Mouse (Mus musculus) embryonic facial prominence, embryonic 14.5 days (tissue): ENCODE results near the gene Cers2. TPM values are rescaled to one million over a fixed set of nuclear protein-coding genes. Genes with fewer than 3 reads are reported as not detected.

Source experiments
- ATAC-seq: fragments of 200-750 bp; cut with Nextera tagmentation; 2 replicates; pipeline ENCODE4 v1.8.0; 2017; ENCODE audit warnings: low read depth, moderate number of reproducible peaks, moderate TSS enrichment
- DNase-seq: peaks from one replicate; pipeline ENCODE4 v3.0.0-alpha.2; 2015; ENCODE audit warnings: low spot score
- H3K27ac ChIP-seq: fragments of 300-500 bp; sonication (generic); replicated peaks from 2 replicates; pipeline ENCODE4 v1.5.1; 2014; ENCODE audit warnings: low read depth, mild to moderate bottlenecking, low read length, moderate library complexity
- H3K27me3 ChIP-seq: fragments of 300-500 bp; sonication (generic); replicated peaks from 2 replicates; pipeline ENCODE4 v1.6.1; 2014; ENCODE audit warnings: low read length; ENCODE audit not compliant: control insufficient read depth, insufficient read depth
- H3K36me3 ChIP-seq: fragments of 300-500 bp; sonication (generic); 2 replicates; pipeline ENCODE4 v1.6.1; 2014; ENCODE audit warnings: low read length, mixed read lengths; ENCODE audit not compliant: control insufficient read depth, insufficient read depth
- H3K4me1 ChIP-seq: fragments of 300-500 bp; sonication (generic); 2 replicates; pipeline ENCODE4 v1.6.1; 2014; ENCODE audit warnings: antibody characterized with exemption, low read length; ENCODE audit not compliant: control insufficient read depth, insufficient read depth
- H3K4me2 ChIP-seq: fragments of 300-500 bp; sonication (generic); 2 replicates; pipeline ENCODE4 v1.6.1; 2014; ENCODE audit warnings: low read depth, mild to moderate bottlenecking, low read length, moderate library complexity, mixed read lengths
- H3K4me3 ChIP-seq: fragments of 300-500 bp; sonication (generic); 2 replicates; pipeline ENCODE4 v1.5.1; 2014; ENCODE audit warnings: low read depth, mild to moderate bottlenecking, low read length
- H3K9ac ChIP-seq: fragments of 300-500 bp; sonication (generic); 2 replicates; pipeline ENCODE4 v1.6.1; 2014; ENCODE audit warnings: low read depth, mild to moderate bottlenecking, low read length, moderate library complexity, mixed read lengths
- H3K9me3 ChIP-seq: fragments of 300-500 bp; sonication (generic); 2 replicates; pipeline ENCODE4 v1.6.1; 2016; ENCODE audit warnings: low read length; ENCODE audit not compliant: control insufficient read depth
- WGBS: fragments of 180-500 bp; shearing (Covaris S2); extraction: QIAGEN DNeasy Blood & Tissue Kit; methylation state at CpG from one replicate; pipeline ENCODE4 v1.1.7; 2014; 5-methylcytosine and 5-hydroxymethylcytosine counted together
- polyA plus RNA-seq: library from polyadenylated mRNA; unstranded; fragments of >200 nt; fragmentation: Nextera tagmentation; extraction: Ambion mirVana; gene quantifications from 2 replicates; pipeline ENCODE4 v1.2.1, GENCODE M21; 2014

Gene Cers2
- polyA plus RNA-seq, 1 experiment from 2014 or later: 133 TPM

GRCm38 (mm10) chr3:95293537-95293936 lies 21.1 kb upstream of the Cers2 start:
- no peaks in the 10 kb centered on the region for H3K27me3 ChIP-seq
- H3K27ac ChIP-seq: no peak overlapping the region
- no peak for ATAC-seq
- peaks cover 75% of the 10 kb centered on the region for H3K36me3 ChIP-seq
- H3K4me3 ChIP-seq: no peak overlapping the region
- H3K9me3 ChIP-seq: no peaks in the 10 kb centered on the region
- H3K4me1 ChIP-seq: no peaks in the 10 kb centered on the region
- no peak overlapping the region for H3K4me2 ChIP-seq
- WGBS: 69% methylated on average over 11 of the region's 11 CpGs
- DNase-seq: no peak
- no peak overlapping the region for H3K9ac ChIP-seq

- no peak for DNase-seq
- no peak for ATAC-seq
- no peaks in the 10 kb centered on the region for H3K4me1 ChIP-seq
- no peak overlapping the region for H3K9ac ChIP-seq
- no peak overlapping the region for H3K4me3 ChIP-seq
- H3K4me2 ChIP-seq: no peak overlapping the region
- H3K27ac ChIP-seq: 0 out of 2 replicates have a peak overlapping the region, but pooled peaks have one; percentile 1
- 81% methylated on average over 7 of the region's 7 CpGs for WGBS
- H3K9me3 ChIP-seq: no peaks in the 10 kb centered on the region
- H3K27me3 ChIP-seq: no peaks in the 10 kb centered on the region
- peaks cover 73% of the 10 kb centered on the region for H3K36me3 ChIP-seq
Measured at GRCm38 (mm10) chr3:95294316-95294715, 20.3 kb upstream of the Cers2 start.

GRCm38 (mm10) chr3:95294718-95295117 lies 19.9 kb upstream of the Cers2 start:
- Histone ChIP-seq H3K36me3 (peaks cover 73% of the 10 kb centered on the region), H3K4me2 (no peak overlapping the region), H3K4me1 (no peaks in the 10 kb centered on the region), H3K9ac (no peak overlapping the region), H3K4me3 (no peak overlapping the region), H3K9me3 (no peaks in the 10 kb centered on the region), H3K27me3 (no peaks in the 10 kb centered on the region), H3K27ac (0 out of 2 replicates have a peak overlapping the region, but pooled peaks have one; percentile 1)
- 76% methylated on average over 5 of the region's 5 CpGs for WGBS
- DNase-seq: no peak
- no peak for ATAC-seq

GRCm38 (mm10) chr3:95295321-95296102 lies 19.1 kb upstream of the Cers2 start:
- no peaks in the 10 kb centered on the region for H3K27me3 ChIP-seq
- peaks cover 65% of the 10 kb centered on the region for H3K36me3 ChIP-seq
- 72% methylated on average over 11 of the region's 11 CpGs for WGBS
- H3K9me3 ChIP-seq: no peaks in the 10 kb centered on the region
- no peak overlapping the region for H3K9ac ChIP-seq
- DNase-seq: no peak
- no peak overlapping the region for H3K4me2 ChIP-seq
- ATAC-seq: no peak
- H3K27ac ChIP-seq: no peak overlapping the region
- H3K4me3 ChIP-seq: no peak overlapping the region
- H3K4me1 ChIP-seq: no peaks in the 10 kb centered on the region

GRCm38 (mm10) chr3:95296103-95296469 lies 18.5 kb upstream of the Cers2 start:
- ATAC-seq: peak; percentile 51
- Histone ChIP-seq H3K4me2 (no peak overlapping the region), H3K36me3 (peaks cover 59% of the 10 kb centered on the region), H3K27me3 (no peaks in the 10 kb centered on the region), H3K9me3 (no peaks in the 10 kb centered on the region), H3K27ac (no peak overlapping the region; the same call in 1 of the 2 replicates), H3K4me3 (no peak overlapping the region), H3K9ac (no peak overlapping the region), H3K4me1 (no peaks in the 10 kb centered on the region)
- WGBS: 8% methylated on average over 5 of the region's 5 CpGs
- DNase-seq: peak; percentile 48

GRCm38 (mm10) chr3:95298018-95298417 lies 16.6 kb upstream of the Cers2 start:
- 88% methylated on average over 7 of the region's 7 CpGs for WGBS
- ATAC-seq: no peak
- H3K4me1 ChIP-seq: no peaks in the 10 kb centered on the region

GRCm38 (mm10) chr3:95301204-95301796 lies 13.3 kb upstream of the Cers2 start:
- Histone ChIP-seq H3K27ac (no peak overlapping the region), H3K4me1 (no peaks in the 10 kb centered on the region), H3K4me2 (no peak overlapping the region), H3K27me3 (no peaks in the 10 kb centered on the region), H3K9me3 (no peaks in the 10 kb centered on the region), H3K36me3 (peaks cover 11% of the 10 kb centered on the region), H3K9ac (no peak overlapping the region), H3K4me3 (no peak overlapping the region)
- DNase-seq (no peak), ATAC-seq (no peak)
- 81% methylated on average over 3 of the region's 3 CpGs for WGBS

More at GRCm38 (mm10) chr3:95298018-95298417, 16.6 kb upstream of the Cers2 start:
- no peak overlapping the region for H3K4me3 ChIP-seq
- H3K9ac ChIP-seq: no peak overlapping the region
- H3K27ac ChIP-seq: no peak overlapping the region
- no peaks in the 10 kb centered on the region for H3K9me3 ChIP-seq
- no peak overlapping the region for H3K4me2 ChIP-seq
- peaks cover 41% of the 10 kb centered on the region for H3K36me3 ChIP-seq
- no peak for DNase-seq
- H3K27me3 ChIP-seq: no peaks in the 10 kb centered on the region

- no peak overlapping the region for H3K27ac ChIP-seq
- H3K36me3 ChIP-seq: no peaks in the 10 kb centered on the region
- H3K4me1 ChIP-seq: no peaks in the 10 kb centered on the region
- no peaks in the 10 kb centered on the region for H3K9me3 ChIP-seq
- no peak overlapping the region for H3K4me2 ChIP-seq
- DNase-seq (no peak), ATAC-seq (no peak)
- no peaks in the 10 kb centered on the region for H3K27me3 ChIP-seq
- H3K9ac ChIP-seq: no peak overlapping the region
- no peak overlapping the region for H3K4me3 ChIP-seq
- whole genome bisulfite sequencing: 82% methylated on average over 4 of the region's 4 CpGs
Measured at GRCm38 (mm10) chr3:95306244-95306643, 8.3 kb upstream of the Cers2 start.
